Mouse (Mus musculus) testis, adult 2 months (tissue): ENCODE measurements around the gene Prdm8. TPM values are rescaled to one million over a fixed set of nuclear protein-coding genes. Genes with fewer than 3 reads are reported as not detected.

Source experiments
- H3K27ac ChIP-seq: fragments of 200-500 bp; 2 replicates; pipeline ENCODE4 v1.5.1; 2012; ENCODE audit warnings: low read depth, low read length; ENCODE audit not compliant: control insufficient read depth, insufficient read depth
- H3K27me3 ChIP-seq: fragments of 200-500 bp; 2 replicates; pipeline ENCODE4 v1.6.1; 2012; ENCODE audit warnings: mild to moderate bottlenecking, low read length, moderate library complexity; ENCODE audit not compliant: control insufficient read depth, insufficient read depth
- H3K36me3 ChIP-seq: fragments of 200-500 bp; 2 replicates; pipeline ENCODE4 v1.6.1; 2012; ENCODE audit warnings: mild to moderate bottlenecking, low read length; ENCODE audit not compliant: control insufficient read depth, insufficient read depth
- H3K4me1 ChIP-seq: fragments of 200-500 bp; 2 replicates; pipeline ENCODE4 v1.6.1; 2012; ENCODE audit warnings: low read length; ENCODE audit not compliant: control insufficient read depth, insufficient read depth
- H3K4me3 ChIP-seq: fragments of 200-500 bp; 2 replicates; pipeline ENCODE4 v1.5.1; 2012; ENCODE audit warnings: low read depth, mild to moderate bottlenecking, low read length, moderate library complexity, mixed read lengths; ENCODE audit not compliant: control insufficient read depth
- CTCF ChIP-seq: fragments of 200-500 bp; IDR thresholded peaks from 2 replicates; pipeline ENCODE4 v1.5.1; 2012; ENCODE audit warnings: low read depth, mild to moderate bottlenecking, inconsistent platforms, low read length, moderate library complexity; ENCODE audit not compliant: control insufficient read depth, insufficient read depth, insufficient replicate concordance
- POLR2A ChIP-seq: fragments of 200-500 bp; IDR thresholded peaks from 2 replicates; pipeline ENCODE4 v1.6.1; 2012; ENCODE audit warnings: low read depth, mild to moderate bottlenecking, inconsistent platforms, low read length, moderate library complexity; ENCODE audit not compliant: control insufficient read depth
- polyA plus RNA-seq: library from polyadenylated mRNA; depleted of rRNA; stranded (reverse); fragments of >200 nt; gene quantifications from 2 replicates; pipeline ENCODE4 v1.2.3, GENCODE M21; 2012

Gene Prdm8
- polyA plus RNA-seq, 1 experiment, result 3.5 TPM

DNA sequence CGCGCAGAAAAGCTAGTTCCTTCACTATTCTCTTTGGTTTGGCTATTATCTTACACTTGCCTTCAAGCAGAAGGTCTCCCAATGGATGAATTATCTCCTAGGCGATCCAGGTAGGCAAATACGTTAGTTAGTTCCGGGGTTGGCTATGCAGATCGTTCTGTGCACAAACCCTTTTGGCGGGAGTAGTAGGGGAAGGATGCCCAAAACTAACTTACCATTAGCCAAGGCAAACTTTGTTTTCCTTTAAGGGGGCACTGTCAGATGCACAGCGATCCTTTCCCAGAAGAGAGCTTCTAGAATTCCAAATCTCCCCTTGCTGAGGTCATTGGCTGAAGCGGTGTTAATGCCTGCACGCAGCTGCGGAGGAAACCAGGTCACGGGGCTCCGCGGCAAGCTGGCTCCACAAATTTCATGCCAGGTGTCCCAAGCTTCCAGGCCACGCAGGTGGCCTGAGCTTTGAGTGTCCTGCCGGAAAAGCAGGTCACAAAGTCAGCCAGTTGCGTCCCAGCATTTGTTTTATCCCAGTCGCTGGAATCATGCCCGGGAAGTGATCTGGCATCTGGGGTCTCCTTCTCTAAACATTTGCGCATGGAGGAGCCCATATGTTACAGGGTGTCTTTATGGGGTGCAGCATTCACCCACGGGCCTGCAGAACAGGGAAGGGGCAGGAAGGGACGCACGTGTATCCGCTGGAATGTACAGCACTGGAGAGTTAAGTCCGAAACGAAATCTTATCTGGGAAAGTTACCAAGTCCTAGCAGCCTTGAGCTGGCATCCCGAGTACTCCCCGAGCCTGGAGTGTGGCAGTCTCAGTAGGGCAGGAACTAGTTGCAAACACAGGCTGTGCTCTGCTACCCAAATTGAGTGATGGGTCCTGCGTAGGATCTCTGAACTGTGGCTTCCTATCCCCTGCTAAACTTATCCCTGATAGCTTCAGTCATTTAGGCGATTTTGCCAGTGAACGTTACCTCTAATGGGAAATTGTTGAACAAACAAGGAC, 22.5 kb downstream of the Prdm8 start:
- TF ChIP-seq CTCF (no peak), POLR2A (no peak)
- peaks cover 18% of the 10 kb centered on the region for H3K4me1 ChIP-seq
- H3K27ac ChIP-seq, result no peak overlapping the region
- no peaks in the 10 kb centered on the region for H3K36me3 ChIP-seq
- peak overlapping the region; percentile 9; the same call in 1 of the 2 replicates for H3K4me3 ChIP-seq
- H3K27me3 ChIP-seq, result peaks cover 5% of the 10 kb centered on the region; the same call in 1 of the 2 replicates

DNA sequence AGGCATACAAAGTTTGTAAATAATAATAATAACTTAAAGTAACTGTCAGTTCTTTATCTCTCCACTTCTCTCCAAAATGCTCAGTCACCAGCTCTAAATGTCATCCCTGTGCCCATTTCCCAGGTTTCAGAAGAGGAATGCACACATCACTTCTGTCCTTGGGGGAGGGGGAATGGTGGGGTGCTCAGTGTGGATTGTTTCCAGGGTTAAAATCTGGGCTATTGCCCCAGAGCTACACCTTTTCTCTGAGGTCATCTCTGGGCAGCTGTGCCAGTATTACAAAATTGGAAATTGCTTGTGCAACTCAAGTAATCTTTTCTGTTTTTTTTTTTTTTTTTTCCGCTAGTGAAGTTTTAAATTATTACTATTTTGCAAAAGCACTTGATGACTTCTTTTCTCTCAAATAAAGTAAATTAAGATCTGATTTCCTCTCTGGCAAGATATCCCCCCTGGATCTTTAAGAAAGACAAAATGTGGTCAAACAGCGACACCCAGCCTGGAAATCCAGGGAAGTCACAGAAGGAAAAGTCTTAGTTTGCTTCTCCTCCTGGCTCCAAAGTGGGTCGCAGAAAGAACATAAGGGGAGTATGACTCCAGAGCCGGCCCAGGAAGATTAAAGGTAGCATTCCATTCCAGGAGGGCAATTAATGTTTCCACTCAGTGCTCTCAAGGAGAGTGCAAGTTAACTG, 25.4 kb downstream of the Prdm8 start:
- H3K27ac ChIP-seq, result no peak overlapping the region
- no peaks in the 10 kb centered on the region for H3K27me3 ChIP-seq
- no peak for TF ChIP-seq CTCF
- no peak for TF ChIP-seq POLR2A
- H3K4me1 ChIP-seq, result peaks cover 5% of the 10 kb centered on the region
- no peak overlapping the region for H3K4me3 ChIP-seq
- H3K36me3 ChIP-seq, result no peaks in the 10 kb centered on the region

DNA sequence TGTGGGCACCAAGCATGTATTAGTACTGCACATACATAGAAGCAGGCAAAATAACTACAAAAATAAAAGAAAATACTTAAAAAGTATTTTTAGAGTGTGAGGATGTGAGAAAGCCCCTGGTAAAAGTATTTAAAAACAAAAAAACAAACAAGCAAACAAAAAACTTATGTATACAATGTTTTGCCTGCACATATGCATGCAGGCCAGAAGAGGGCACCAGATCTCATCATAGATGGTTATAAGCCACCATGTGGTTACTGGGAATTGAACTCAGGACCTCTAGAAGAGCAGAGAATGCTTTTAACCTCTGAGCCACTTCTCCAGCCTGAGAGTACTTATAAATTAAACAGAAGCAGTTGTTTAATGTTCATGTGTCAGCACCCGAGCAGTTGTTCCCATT, 28.0 kb downstream of the Prdm8 start:
- Histone ChIP-seq H3K4me1 (no peaks in the 10 kb centered on the region; the same call in 1 of the 2 replicates), H3K36me3 (no peaks in the 10 kb centered on the region), H3K27me3 (no peaks in the 10 kb centered on the region), H3K4me3 (no peak overlapping the region), H3K27ac (no peak overlapping the region)
- TF ChIP-seq CTCF (no peak), POLR2A (no peak)

DNA sequence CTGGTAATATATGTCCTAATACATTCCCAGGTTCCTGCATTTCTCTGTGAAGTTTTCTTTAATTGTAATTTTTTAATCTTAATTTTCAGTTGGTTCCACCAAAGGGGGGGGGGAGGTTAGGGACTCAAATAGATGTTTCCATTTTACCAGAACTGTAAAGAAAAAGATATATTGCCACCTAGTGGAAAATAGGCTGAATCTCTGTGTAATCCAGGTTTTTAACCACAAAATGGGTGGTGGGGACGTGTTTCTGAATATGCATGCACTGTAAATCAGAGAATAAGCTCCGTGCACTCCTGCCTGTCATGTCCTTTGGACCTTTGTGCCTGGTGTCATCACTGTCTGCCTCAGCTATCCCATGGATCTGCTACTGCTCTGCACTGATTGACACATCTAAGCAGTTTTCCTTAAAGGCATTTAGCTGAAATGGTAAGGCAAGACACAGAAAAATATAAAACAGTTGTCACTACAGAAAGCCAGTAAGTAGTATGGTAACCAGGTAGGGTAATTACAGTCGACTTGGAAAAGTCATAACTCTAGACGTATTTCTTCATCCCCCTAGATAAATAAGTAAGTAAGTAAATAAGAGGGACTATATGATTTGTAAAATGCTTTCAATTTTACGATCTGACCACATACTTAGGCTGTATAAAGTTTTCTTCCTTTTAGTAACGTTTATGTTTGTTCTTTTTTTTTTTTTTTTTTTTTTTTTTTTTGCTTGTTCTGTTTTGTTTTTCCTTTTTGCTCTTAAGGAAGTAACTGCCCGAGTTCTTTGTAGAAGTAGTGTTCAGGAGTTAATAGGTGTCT, 31.6 kb downstream of the Prdm8 start:
- no peaks in the 10 kb centered on the region for H3K36me3 ChIP-seq
- no peak overlapping the region for H3K27ac ChIP-seq
- no peak overlapping the region for H3K4me3 ChIP-seq
- H3K4me1 ChIP-seq, result no peaks in the 10 kb centered on the region
- H3K27me3 ChIP-seq, result no peaks in the 10 kb centered on the region
- TF ChIP-seq POLR2A (no peak), CTCF (no peak)

DNA sequence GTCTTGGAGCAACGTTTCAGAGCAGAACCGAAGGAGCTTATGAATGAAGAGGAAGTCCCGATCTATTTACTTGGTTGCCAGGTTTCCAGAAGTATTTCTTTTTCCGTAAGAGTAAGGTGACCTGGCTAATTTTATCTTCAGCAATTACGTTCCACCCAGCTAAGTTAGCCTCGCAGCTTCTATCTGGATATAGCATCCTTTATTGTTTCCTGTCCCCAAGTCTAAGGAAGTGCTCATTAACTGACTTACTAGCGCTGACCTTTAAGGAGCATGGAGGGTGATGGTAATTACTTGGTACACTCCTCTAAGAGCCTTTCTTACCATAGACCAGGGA, 32.2 kb downstream of the Prdm8 start:
- Histone ChIP-seq H3K27ac (no peak overlapping the region), H3K4me1 (no peaks in the 10 kb centered on the region), H3K4me3 (no peak overlapping the region), H3K27me3 (no peaks in the 10 kb centered on the region), H3K36me3 (no peaks in the 10 kb centered on the region)
- no peak for TF ChIP-seq CTCF
- TF ChIP-seq POLR2A, result no peak

DNA sequence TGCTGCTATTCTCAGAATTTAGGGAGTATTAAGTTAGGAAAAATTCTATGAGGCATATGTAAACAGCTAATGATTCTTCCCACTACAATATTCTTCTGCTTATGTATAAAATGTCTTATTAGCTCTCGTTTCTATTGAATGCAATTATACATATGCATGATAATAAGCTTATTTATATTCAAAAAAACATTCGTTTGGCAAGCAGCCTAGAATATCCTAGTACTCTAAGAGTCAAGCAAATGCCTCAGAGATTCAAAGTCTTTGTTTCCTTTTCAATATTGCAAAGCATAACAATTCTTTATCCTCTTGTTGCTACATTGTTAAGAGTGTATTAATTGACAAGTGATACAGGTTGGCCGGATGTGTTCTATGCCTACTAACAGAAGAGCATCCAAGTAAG, 34.6 kb downstream of the Prdm8 start:
- Histone ChIP-seq H3K4me1 (no peaks in the 10 kb centered on the region), H3K27ac (no peak overlapping the region), H3K4me3 (no peak overlapping the region), H3K36me3 (no peaks in the 10 kb centered on the region), H3K27me3 (no peaks in the 10 kb centered on the region)
- TF ChIP-seq POLR2A (no peak), CTCF (no peak)
